In genomic region chr17:7267843-7268242, GRCm38 (mm10) we compare ENCODE assay signal across 32 mouse cellular contexts. TPM values are rescaled to one million over a fixed set of nuclear protein-coding genes. Genes with fewer than 3 reads are reported as not detected.
A peak's percentile ranks its signal among the peaks of the same experiment; 100 is the strongest.
DNase-seq lines count a peak whose midpoint lies in the region; ATAC-seq and TF ChIP-seq lines count a peak whose summit lies in the region.
"Had no signal": no experiment of that assay in that cellular context is flagged by ENCODE, and none has a peak within 500 bp of the region (broad histone marks: within the 10 kb centered on the region; RNA-seq: fewer than 3 reads in every experiment).

No protein-coding gene starts in this region.

- no peaks in the 10 kb centered on the region for H3K27me3 ChIP-seq in heart, embryonic 14.5 days (ENCODE audit: control insufficient read depth, insufficient read depth, low read length)
- no peaks in the 10 kb centered on the region for H3K27me3 ChIP-seq in heart, adult 2 months (ENCODE audit: control insufficient read depth, insufficient read depth, low read length)
- no peaks in the 10 kb centered on the region for H3K27me3 ChIP-seq in lung, postnatal 0 days (replicated peaks; ENCODE audit: insufficient read depth, low read length)
- H3K27me3 ChIP-seq: forebrain, embryonic 13.5 days; hindbrain, embryonic 12.5 days; intestine, embryonic 15.5 days; limb, embryonic 12.5 days; liver, embryonic 15.5 days; midbrain, embryonic 12.5 days had no signal

- no peaks in the 10 kb centered on the region for H3K9me3 ChIP-seq in heart, embryonic 14.5 days (ENCODE audit: control insufficient read depth, low read length)
- no peaks in the 10 kb centered on the region for H3K9me3 ChIP-seq in lung, postnatal 0 days (ENCODE audit: low read length)
- H3K9me3 ChIP-seq: forebrain, embryonic 13.5 days; hindbrain, embryonic 12.5 days; intestine, embryonic 15.5 days; limb, embryonic 12.5 days; liver, embryonic 15.5 days; midbrain, embryonic 12.5 days had no signal

- TF ChIP-seq POLR2A in heart, adult 2 months (IDR thresholded peaks at IDR 0.05; ENCODE audit: insufficient read depth, low read depth, low read length), result no peak

- WGBS in heart, embryonic 14.5 days, result 72% methylated on average over 2 of the region's 2 CpGs
- 88% methylated on average over 2 of the region's 2 CpGs for WGBS in heart, adult 2 months
- 84% methylated on average over 2 of the region's 2 CpGs for WGBS in lung, postnatal 0 days

- intact Hi-C loops in heart, adult 2 months (cut with DNase I), result loop anchor here (5.0 kb wide), 1 partner anchor 91 kb away; no protein-coding TSS in a partner anchor

- no peak overlapping the region for H3K4me3 ChIP-seq in heart, embryonic 14.5 days (ENCODE audit: control insufficient read depth in 1 of 2, insufficient read depth in 1 of 2, low read depth in 1 of 2, low read length in 2 of 2)
- no peak overlapping the region for H3K4me3 ChIP-seq in heart, adult 2 months
- H3K4me3 ChIP-seq in lung, postnatal 0 days (ENCODE audit: low read depth, low read length), result no peak overlapping the region
- H3K4me3 ChIP-seq: forebrain, embryonic 13.5 days; hindbrain, embryonic 12.5 days; intestine, embryonic 15.5 days; limb, embryonic 12.5 days; liver, embryonic 15.5 days; midbrain, embryonic 12.5 days had no signal

- 0 out of 2 replicates have a peak overlapping the region, but pooled peaks have one; percentile 11 for H3K9ac ChIP-seq in heart, embryonic 14.5 days (ENCODE audit: low read length)
- H3K9ac ChIP-seq in heart, adult 2 months (ENCODE audit: low read depth, low read length), result no peak overlapping the region
- no peak overlapping the region for H3K9ac ChIP-seq in lung, postnatal 0 days (replicated peaks; ENCODE audit: low read depth)
- H3K9ac ChIP-seq: forebrain, embryonic 13.5 days; hindbrain, embryonic 12.5 days; intestine, embryonic 15.5 days; limb, embryonic 12.5 days; liver, embryonic 15.5 days; lung, embryonic 14.5 days; midbrain, embryonic 12.5 days had no signal

- H3K4me1 ChIP-seq in heart, embryonic 14.5 days (ENCODE audit: control insufficient read depth in 2 of 2, insufficient read depth in 2 of 2, low read length in 2 of 2), result peaks cover 62 to 82% of the 10 kb centered on the region in 2 experiments
- peaks cover 18% of the 10 kb centered on the region for H3K4me1 ChIP-seq in heart, adult 2 months (ENCODE audit: control insufficient read depth, insufficient read depth, low read length)
- peaks cover 3% of the 10 kb centered on the region; the same call in 1 of the 2 replicates for H3K4me1 ChIP-seq in lung, postnatal 0 days (ENCODE audit: insufficient read depth, low read depth, low read length)
- H3K4me1 ChIP-seq: liver, embryonic 15.5 days had no signal

- peak overlapping the region; percentile 8 to 94; a peak in 3 of 4 replicates for H3K27ac ChIP-seq in heart, embryonic 14.5 days (replicated peaks in 1 of 2; ENCODE audit: control insufficient read depth in 1 of 2, insufficient read depth in 1 of 2, low read depth in 2 of 2, low read length in 2 of 2)
- no peak overlapping the region for H3K27ac ChIP-seq in heart, adult 2 months
- H3K27ac ChIP-seq in lung, postnatal 0 days (ENCODE audit: low read length), result no peak overlapping the region
- H3K27ac ChIP-seq: hindbrain, embryonic 12.5 days; hindbrain, postnatal 0 days; intestine, embryonic 15.5 days; kidney, postnatal 0 days; limb, embryonic 12.5 days; liver, embryonic 15.5 days; midbrain, embryonic 12.5 days had no signal

- H3K36me3 ChIP-seq in heart, embryonic 14.5 days (ENCODE audit: control insufficient read depth, insufficient read depth, low read length), result peaks cover 19% of the 10 kb centered on the region
- no peaks in the 10 kb centered on the region for H3K36me3 ChIP-seq in heart, adult 2 months (ENCODE audit: control insufficient read depth, insufficient read depth, low read length)
- H3K36me3 ChIP-seq in lung, postnatal 0 days (ENCODE audit: insufficient read depth, low read length), result no peaks in the 10 kb centered on the region
- H3K36me3 ChIP-seq: G1E; hindbrain, embryonic 12.5 days; intestine, embryonic 15.5 days; liver, embryonic 15.5 days had no signal

- H3K4me2 ChIP-seq in heart, embryonic 14.5 days (ENCODE audit: low read length), result no peak overlapping the region
- H3K4me2 ChIP-seq in lung, postnatal 0 days (replicated peaks; ENCODE audit: low read depth, low read length), result no peak overlapping the region
- H3K4me2 ChIP-seq: forebrain, embryonic 13.5 days; hindbrain, embryonic 12.5 days; intestine, embryonic 15.5 days; limb, embryonic 12.5 days; liver, embryonic 15.5 days; lung, embryonic 14.5 days; midbrain, embryonic 12.5 days had no signal

- TF ChIP-seq EP300 in heart, adult 2 months (IDR thresholded peaks at IDR 0.05; ENCODE audit: insufficient read depth, low read depth, low read length), result no peak
- no peak for TF ChIP-seq EP300 in lung, postnatal 0 days (IDR thresholded peaks at IDR 0.05)

- ATAC-seq in heart, embryonic 14.5 days (ENCODE audit: insufficient number of reproducible peaks, insufficient read depth, low FRiP score, low read depth), result no peak
- ATAC-seq in lung, postnatal 0 days, result peak; percentile 39; the same call in 1 of the 2 replicates
- ATAC-seq: forebrain, embryonic 13.5 days; hindbrain, postnatal 0 days; intestine, embryonic 15.5 days had no signal

- H3K79me2 ChIP-seq in heart, adult 2 months (replicated peaks; ENCODE audit: control insufficient read depth, insufficient read depth, low read length), result no peaks in the 10 kb centered on the region

- TF ChIP-seq CTCF in heart, adult 2 months (IDR thresholded peaks at IDR 0.05), result no peak
- TF ChIP-seq CTCF in lung, postnatal 0 days (IDR thresholded peaks at IDR 0.05), result no peak

- peak; percentile 46 to 69 for DNase-seq in frontal cortex, adult 2 months (ENCODE audit: extremely low spot score in 1 of 2, low spot score in 1 of 2)
- no peak for DNase-seq in frontal cortex, postnatal 14 days (ENCODE audit: low spot score in 2 of 2)
- no peak for DNase-seq in heart, adult 2 months
- no peak for DNase-seq in lung, postnatal 0 days (ENCODE audit: low spot score)
- no peak for DNase-seq in lung, postnatal 14 days
- peak; percentile 81 for DNase-seq in brain, adult 2 months (ENCODE audit: low read depth, low spot score)
- DNase-seq: adrenal gland, postnatal 10 days; cerebellum, adult 11 months; cerebellum, adult 9-10 months; cerebellum, postnatal 36 days; kidney, adult 2 months; layer of hippocampus, adult 9-11 months; lung, embryonic 14.5 days; lung, postnatal 36 days; retina, postnatal 1 day; thymus, postnatal 4 days had no signal

RNA-seq across cellular contexts. Expression of gene Tcp10a, which starts 56.6 kb away (rescaled TPM):
- 0.06 and 0.08 TPM in 2 replicates for polyA plus RNA-seq in frontal cortex, adult 2 months (2012; rRNA removed)
- polyA plus RNA-seq in heart, embryonic 14.5 days (2014; fragmentation: Nextera tagmentation; extraction: Ambion mirVana), result 0.14 TPM in 1 of 2 replicates, not detected in the other
- not detected for total RNA-seq in heart, adult 2 months (2021)
- 0.18 and 0.41 TPM in 2 replicates for polyA plus RNA-seq in heart, adult 2 months (2012; rRNA removed)
- not detected in 2 replicates for polyA plus RNA-seq in lung, postnatal 0 days (2015; fragmentation: Nextera tagmentation; extraction: Ambion mirVana)
- total RNA-seq: adrenal gland, postnatal 10 days; gastrocnemius, postnatal 4 days; hindbrain, postnatal 0 days; liver, adult 2 months; megakaryocyte, adult 5-6 weeks had no signal
- polyA plus RNA-seq: embryonic facial prominence, embryonic 11.5 days; forebrain, embryonic 13.5 days; G1E; hindbrain, embryonic 12.5 days; intestine, embryonic 15.5 days; kidney, adult 2 months; kidney, postnatal 0 days; large intestine, adult 2 months; limb, embryonic 12.5 days; liver, adult 2 months; liver, embryonic 15.5 days; lung, embryonic 14.5 days; midbrain, embryonic 12.5 days; neural tube, embryonic 14.5 days had no signal

Comparison
In these comparisons a context has a peak if more than half of its experiments do, and no peak if none do; other contexts are left out.
1. DNase-seq: peak in frontal cortex, adult 2 months (2 of 2) and brain, adult 2 months (single experiment); none in frontal cortex, postnatal 14 days (0 of 2), heart, adult 2 months (0 of 2), lung, postnatal 0 days (single experiment) and lung, postnatal 14 days (single experiment).
2. H3K27ac ChIP-seq: peak in heart, embryonic 14.5 days (2 of 2); none in heart, adult 2 months (single experiment) and lung, postnatal 0 days (single experiment).